Mouse (Mus musculus) limb, embryonic 14.5 days (tissue): Measurements from ENCODE around the gene Gm4756. TPM values are rescaled to one million over a fixed set of nuclear protein-coding genes. Genes with fewer than 3 reads are reported as not detected.

Experiments
- ATAC-seq: fragments of 200-750 bp; cut with Nextera tagmentation; 2 replicates; pipeline ENCODE4 v1.8.0; 2017; ENCODE audit warnings: low read depth, moderate number of reproducible peaks, moderate TSS enrichment; ENCODE audit not compliant: low FRiP score
- DNase-seq: peaks from one replicate; pipeline ENCODE4 v3.0.0-alpha.2; 2015; ENCODE audit warnings: low spot score
- H3K27ac ChIP-seq: fragments of 300-500 bp; sonication (generic); replicated peaks from 2 replicates; pipeline ENCODE4 v1.5.1; 2014; ENCODE audit warnings: low read depth, mild to moderate bottlenecking, low read length, moderate library complexity, mixed read lengths
- H3K27me3 ChIP-seq: fragments of 300-500 bp; sonication (generic); 2 replicates; pipeline ENCODE4 v1.6.1; 2014; ENCODE audit warnings: low read length, mixed read lengths; ENCODE audit not compliant: control insufficient read depth, insufficient read depth
- H3K36me3 ChIP-seq: fragments of 300-500 bp; sonication (generic); 2 replicates; pipeline ENCODE4 v1.6.1; 2014; ENCODE audit warnings: mild to moderate bottlenecking, low read length, moderate library complexity, mixed read lengths; ENCODE audit not compliant: control insufficient read depth, insufficient read depth
- H3K4me1 ChIP-seq: fragments of 300-500 bp; sonication (generic); 2 replicates; pipeline ENCODE4 v1.6.1; 2014; ENCODE audit warnings: antibody characterized with exemption, low read length, mixed read lengths; ENCODE audit not compliant: control insufficient read depth, insufficient read depth
- H3K4me2 ChIP-seq: fragments of 300-500 bp; sonication (generic); replicated peaks from 2 replicates; pipeline ENCODE4 v1.6.1; 2014; ENCODE audit warnings: low read depth, mild to moderate bottlenecking, low read length, moderate library complexity; ENCODE audit not compliant: severe bottlenecking
- H3K4me3 ChIP-seq: fragments of 300-500 bp; sonication (generic); replicated peaks from 2 replicates; pipeline ENCODE4 v1.5.1; 2014; ENCODE audit warnings: low read length
- H3K9ac ChIP-seq: fragments of 300-500 bp; sonication (generic); 2 replicates; pipeline ENCODE4 v1.6.1; 2014; ENCODE audit warnings: mild to moderate bottlenecking, low read depth, low read length, moderate library complexity; ENCODE audit not compliant: severe bottlenecking
- H3K9me3 ChIP-seq: fragments of 300-500 bp; sonication (generic); 2 replicates; pipeline ENCODE4 v1.6.1; 2016; ENCODE audit warnings: low read length; ENCODE audit not compliant: control insufficient read depth
- POLR2A ChIP-seq: fragments of 200-500 bp; IDR thresholded peaks from 2 replicates; pipeline ENCODE4 v1.8.0; 2012; ENCODE audit warnings: inconsistent platforms, mild to moderate bottlenecking, moderate library complexity, borderline replicate concordance; ENCODE audit not compliant: insufficient read depth, insufficient read length; ENCODE audit errors: extremely low read depth
- WGBS: fragments of 180-500 bp; shearing (Covaris S2); extraction: QIAGEN DNeasy Blood & Tissue Kit; methylation state at CpG from one replicate; pipeline ENCODE4 v1.1.7; 2014; 5-methylcytosine and 5-hydroxymethylcytosine counted together
- polyA plus RNA-seq, 2 experiments: library from polyadenylated mRNA; depleted of rRNA in 1 of 2; stranded (reverse) in 1 of 2; unstranded in 1 of 2; fragments of >200 nt; fragmentation: Nextera tagmentation in 1 of 2; extraction: Ambion mirVana in 1 of 2; gene quantifications; 2 replicates each; pipeline versions ENCODE4 v1.2.1 to v1.2.3; 2012 to 2014

Gm4756 gene
- polyA plus RNA-seq, 2 experiments, result not detected

DNA sequence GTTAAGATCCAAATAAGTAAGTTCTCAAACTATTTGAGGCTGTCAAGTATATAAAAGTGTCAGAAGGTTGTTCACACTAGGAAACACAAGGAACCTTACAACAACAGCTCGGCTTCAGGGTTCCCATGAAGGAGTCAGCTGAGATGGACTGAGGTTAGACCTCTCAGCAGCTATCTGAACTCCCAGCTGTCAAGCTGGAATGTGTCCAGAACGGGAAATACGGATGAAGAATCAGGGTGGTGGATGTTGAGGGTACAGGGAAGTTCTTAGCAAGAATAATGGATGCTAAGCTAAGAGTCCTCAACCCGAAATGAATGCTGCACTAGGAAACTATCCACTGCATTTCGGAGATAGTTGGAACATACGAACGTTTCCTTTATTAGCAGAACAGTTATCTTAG, 117.2 kb downstream of the Gm4756 start:
- ATAC-seq, result no peak
- no peak overlapping the region for H3K4me2 ChIP-seq
- no peak overlapping the region for H3K9ac ChIP-seq
- peaks cover 9% of the 10 kb centered on the region; the same call in 1 of the 2 replicates for H3K9me3 ChIP-seq
- peaks cover 7% of the 10 kb centered on the region for H3K4me1 ChIP-seq
- no peak overlapping the region for H3K27ac ChIP-seq
- H3K27me3 ChIP-seq, result no peaks in the 10 kb centered on the region
- DNase-seq, result no peak
- no peak overlapping the region for H3K4me3 ChIP-seq
- H3K36me3 ChIP-seq, result no peaks in the 10 kb centered on the region
- 81% methylated on average over 7 of the region's 7 CpGs for WGBS
- TF ChIP-seq POLR2A, result no peak

Other genes starting within 250 kb of the Gm4756 start
- gene Rtn1, start 240.6 kb downstream of the Gm4756 start, polyA plus RNA-seq (2012; rRNA removed), result 4.7 and 5.9 TPM in 2 replicates
- gene Rtn1, start 240.6 kb downstream of the Gm4756 start, polyA plus RNA-seq (2014; fragmentation: Nextera tagmentation; extraction: Ambion mirVana), result 2.4 and 4.3 TPM in 2 replicates
- 0.17 and 0.30 TPM in 2 replicates for gene Lrrc9, start 207.8 kb downstream of the Gm4756 start, polyA plus RNA-seq (2012; rRNA removed)
- gene Lrrc9, start 207.8 kb downstream of the Gm4756 start, polyA plus RNA-seq (2014; fragmentation: Nextera tagmentation; extraction: Ambion mirVana), result 0.10 and 0.40 TPM in 2 replicates
- gene Pcnx4, start 113.3 kb downstream of the Gm4756 start, polyA plus RNA-seq (2012; rRNA removed), result 10.1 and 10.2 TPM in 2 replicates
- 12.4 and 13.5 TPM in 2 replicates for gene Pcnx4, start 113.3 kb downstream of the Gm4756 start, polyA plus RNA-seq (2014; fragmentation: Nextera tagmentation; extraction: Ambion mirVana)
- 13.5 and 18.6 TPM in 2 replicates for gene Dhrs7, start 15.2 kb upstream of the Gm4756 start, polyA plus RNA-seq (2012; rRNA removed)
- 31.2 and 38.6 TPM in 2 replicates for gene Dhrs7, start 15.2 kb upstream of the Gm4756 start, polyA plus RNA-seq (2014; fragmentation: Nextera tagmentation; extraction: Ambion mirVana)
- gene Ppm1a, start 107.8 kb upstream of the Gm4756 start, polyA plus RNA-seq (2012; rRNA removed), result 80.7 and 84.7 TPM in 2 replicates
- gene Ppm1a, start 107.8 kb upstream of the Gm4756 start, polyA plus RNA-seq (2014; fragmentation: Nextera tagmentation; extraction: Ambion mirVana), result 76.5 and 77.0 TPM in 2 replicates